Mouse (Mus musculus) limb, embryonic 15.5 days (tissue): Measurements from ENCODE around the gene Sult2b1. TPM values are rescaled to one million over a fixed set of nuclear protein-coding genes. Genes with fewer than 3 reads are reported as not detected.

Source experiments
- ATAC-seq: fragments of 200-750 bp; cut with Nextera tagmentation; 2 replicates; pipeline ENCODE4 v1.8.0; 2017; ENCODE audit warnings: low read depth, moderate TSS enrichment; ENCODE audit not compliant: insufficient number of reproducible peaks, low FRiP score, low TSS enrichment
- H3K27ac ChIP-seq: fragments of 300-500 bp; sonication (generic); 2 replicates; pipeline ENCODE4 v1.5.1; 2015; ENCODE audit warnings: moderate library complexity, mild to moderate bottlenecking, inconsistent platforms
- H3K27me3 ChIP-seq: fragments of 300-500 bp; sonication (generic); 2 replicates; pipeline ENCODE4 v1.6.1; 2015; ENCODE audit warnings: inconsistent platforms
- H3K36me3 ChIP-seq: fragments of 300-500 bp; sonication (generic); 2 replicates; pipeline ENCODE4 v1.6.1; 2015; ENCODE audit warnings: inconsistent platforms
- H3K4me1 ChIP-seq: fragments of 300-500 bp; sonication (generic); 2 replicates; pipeline ENCODE4 v1.6.1; 2015; ENCODE audit warnings: inconsistent platforms
- H3K4me2 ChIP-seq: fragments of 300-500 bp; sonication (generic); 2 replicates; pipeline ENCODE4 v1.6.1; 2015; ENCODE audit warnings: mild to moderate bottlenecking, inconsistent platforms
- H3K4me3 ChIP-seq: fragments of 300-500 bp; sonication (generic); 2 replicates; pipeline ENCODE4 v1.5.1; 2015; ENCODE audit warnings: mild to moderate bottlenecking, inconsistent platforms
- H3K9ac ChIP-seq: fragments of 300-500 bp; sonication (generic); 2 replicates; pipeline ENCODE4 v1.6.1; 2015; ENCODE audit warnings: inconsistent platforms
- H3K9me3 ChIP-seq: fragments of 300-500 bp; sonication (generic); 2 replicates; pipeline ENCODE4 v1.6.1; 2016; ENCODE audit warnings: inconsistent platforms
- WGBS: fragments of 180-500 bp; shearing (Covaris S2); methylation state at CpG from one replicate; pipeline ENCODE4 v1.1.7; 2015; 5-methylcytosine and 5-hydroxymethylcytosine counted together
- polyA plus RNA-seq: library from polyadenylated mRNA; unstranded; fragments of >200 nt; fragmentation: Nextera tagmentation; extraction: Ambion mirVana; gene quantifications from 2 replicates; pipeline ENCODE4 v1.2.1, GENCODE M21; 2015

Gene Sult2b1
- polyA plus RNA-seq, 1 experiment from 2014 or later: 82.1 TPM

- 7% methylated on average over 34 of the region's 34 CpGs for WGBS
- H3K27me3 ChIP-seq: no peaks in the 10 kb centered on the region
- no peaks in the 10 kb centered on the region for H3K9me3 ChIP-seq
- H3K4me3 ChIP-seq: peak within 1 kb of the TSS; percentile 73
- H3K36me3 ChIP-seq: peaks cover 50% of the 10 kb centered on the region
- peak within 1 kb of the TSS; percentile 68 for H3K9ac ChIP-seq
- peak; percentile 90 for ATAC-seq
- peak within 1 kb of the TSS; percentile 77 for H3K27ac ChIP-seq
- H3K4me2 ChIP-seq: peak within 1 kb of the TSS; percentile 90
- H3K4me1 ChIP-seq: peaks cover 59% of the 10 kb centered on the region
These were observed 69.3 kb downstream of the Sult2b1 start, which contains the start of gene Rpl18 for GRCm38 (mm10) chr7:45715090-45715708. Gene Rpl18, plus strand, starts transcription at chr7:45715457.

GRCm38 (mm10) chr7:45714630-45715089 lies 69.8 kb downstream of the Sult2b1 start:
- H3K4me3 ChIP-seq: peak overlapping the region; percentile 73
- H3K9ac ChIP-seq: peak overlapping the region; percentile 68
- H3K4me2 ChIP-seq: peak overlapping the region; percentile 90
- peaks cover 49% of the 10 kb centered on the region for H3K36me3 ChIP-seq
- ATAC-seq: peak; percentile 16; the same call in 1 of the 2 replicates
- no peaks in the 10 kb centered on the region for H3K27me3 ChIP-seq
- H3K9me3 ChIP-seq: no peaks in the 10 kb centered on the region
- WGBS: 7% methylated on average over 14 of the region's 14 CpGs
- peak overlapping the region; percentile 77 for H3K27ac ChIP-seq
- peaks cover 54% of the 10 kb centered on the region for H3K4me1 ChIP-seq

- no peaks in the 10 kb centered on the region for H3K27me3 ChIP-seq
- H3K36me3 ChIP-seq: peaks cover 47% of the 10 kb centered on the region
- H3K4me3 ChIP-seq: peak overlapping the region; percentile 73
- peak overlapping the region; percentile 77; the same call in 1 of the 2 replicates for H3K27ac ChIP-seq
- H3K4me2 ChIP-seq: peak overlapping the region; percentile 90
- H3K4me1 ChIP-seq: peaks cover 48% of the 10 kb centered on the region
- WGBS: 83% methylated on average over 6 of the region's 6 CpGs
- ATAC-seq: no peak
- H3K9ac ChIP-seq: no peak overlapping the region; the same call in 1 of the 2 replicates
- no peaks in the 10 kb centered on the region for H3K9me3 ChIP-seq
These were observed 70.5 kb downstream of the Sult2b1 start for GRCm38 (mm10) chr7:45713881-45714520.

- H3K9ac ChIP-seq: no peak overlapping the region
- H3K27ac ChIP-seq: no peak overlapping the region
- H3K27me3 ChIP-seq: no peaks in the 10 kb centered on the region
- H3K36me3 ChIP-seq: peaks cover 45% of the 10 kb centered on the region
- H3K4me3 ChIP-seq: no peak overlapping the region
- ATAC-seq: no peak
- no peaks in the 10 kb centered on the region for H3K9me3 ChIP-seq
- H3K4me1 ChIP-seq: peaks cover 50% of the 10 kb centered on the region
- H3K4me2 ChIP-seq: no peak overlapping the region
- WGBS: 92% methylated on average over 16 of the region's 16 CpGs
These were observed 71.1 kb downstream of the Sult2b1 start for GRCm38 (mm10) chr7:45713396-45713795.

GRCm38 (mm10) chr7:45712022-45712757 lies 72.3 kb downstream of the Sult2b1 start:
- no peaks in the 10 kb centered on the region for H3K9me3 ChIP-seq
- no peak for ATAC-seq
- peaks cover 62% of the 10 kb centered on the region for H3K4me1 ChIP-seq
- H3K4me2 ChIP-seq: no peak overlapping the region
- 81% methylated on average over 21 of the region's 21 CpGs for WGBS
- no peak overlapping the region for H3K9ac ChIP-seq
- peaks cover 45% of the 10 kb centered on the region for H3K36me3 ChIP-seq
- 0 out of 2 replicates have a peak overlapping the region, but pooled peaks have one; percentile 7 for H3K4me3 ChIP-seq
- H3K27me3 ChIP-seq: no peaks in the 10 kb centered on the region
- no peak overlapping the region for H3K27ac ChIP-seq

GRCm38 (mm10) chr7:45711316-45712021 lies 73.0 kb downstream of the Sult2b1 start:
- WGBS: 88% methylated on average over 24 of the region's 24 CpGs
- H3K27ac ChIP-seq: no peak overlapping the region

GRCm38 (mm10) chr7:45710477-45711191 lies 73.8 kb downstream of the Sult2b1 start:
- H3K4me1 ChIP-seq: peaks cover 62% of the 10 kb centered on the region
- no peak overlapping the region for H3K4me3 ChIP-seq
- no peak overlapping the region for H3K4me2 ChIP-seq
- H3K27ac ChIP-seq: no peak overlapping the region
- H3K27me3 ChIP-seq: no peaks in the 10 kb centered on the region
- H3K9me3 ChIP-seq: no peaks in the 10 kb centered on the region
- ATAC-seq: no peak
- H3K36me3 ChIP-seq: peaks cover 45% of the 10 kb centered on the region
- 91% methylated on average over 20 of the region's 20 CpGs for WGBS
- H3K9ac ChIP-seq: no peak overlapping the region

More at GRCm38 (mm10) chr7:45711316-45712021, 73.0 kb downstream of the Sult2b1 start:
- ATAC-seq: no peak
- no peaks in the 10 kb centered on the region for H3K9me3 ChIP-seq
- no peak overlapping the region for H3K4me3 ChIP-seq
- peaks cover 45% of the 10 kb centered on the region for H3K36me3 ChIP-seq
- no peaks in the 10 kb centered on the region for H3K27me3 ChIP-seq
- H3K4me2 ChIP-seq: no peak overlapping the region
- peaks cover 62% of the 10 kb centered on the region for H3K4me1 ChIP-seq
- no peak overlapping the region for H3K9ac ChIP-seq

- Histone ChIP-seq H3K4me2 (no peak overlapping the region), H3K27me3 (no peaks in the 10 kb centered on the region), H3K9ac (no peak overlapping the region), H3K27ac (no peak overlapping the region), H3K9me3 (no peaks in the 10 kb centered on the region), H3K4me3 (no peak overlapping the region), H3K36me3 (peaks cover 45% of the 10 kb centered on the region), H3K4me1 (peaks cover 61% of the 10 kb centered on the region)
- 81% methylated on average over 14 of the region's 14 CpGs for WGBS
- no peak for ATAC-seq
These were observed 74.7 kb downstream of the Sult2b1 start for GRCm38 (mm10) chr7:45709677-45710355.

GRCm38 (mm10) chr7:45709036-45709435 lies 75.4 kb downstream of the Sult2b1 start:
- H3K4me3 ChIP-seq: no peak overlapping the region
- H3K27me3 ChIP-seq: no peaks in the 10 kb centered on the region
- H3K9ac ChIP-seq: no peak overlapping the region
- H3K36me3 ChIP-seq: peaks cover 45% of the 10 kb centered on the region
- no peak for ATAC-seq
- WGBS: 54% methylated on average over 6 of the region's 6 CpGs
- H3K9me3 ChIP-seq: no peaks in the 10 kb centered on the region
- H3K27ac ChIP-seq: no peak overlapping the region
- no peak overlapping the region for H3K4me2 ChIP-seq
- H3K4me1 ChIP-seq: peaks cover 55% of the 10 kb centered on the region

GRCm38 (mm10) chr7:45708221-45708761 lies 76.2 kb downstream of the Sult2b1 start:
- no peaks in the 10 kb centered on the region for H3K27me3 ChIP-seq
- H3K9ac ChIP-seq: no peak overlapping the region
- H3K4me1 ChIP-seq: peaks cover 56% of the 10 kb centered on the region
- H3K27ac ChIP-seq: peak overlapping the region; percentile 91; the same call in 1 of the 2 replicates
- peaks cover 40% of the 10 kb centered on the region for H3K36me3 ChIP-seq
- H3K4me2 ChIP-seq: peak overlapping the region; percentile 98
- no peak for ATAC-seq
- H3K9me3 ChIP-seq: no peaks in the 10 kb centered on the region
- WGBS: 24% methylated on average over 13 of the region's 13 CpGs
- peak overlapping the region; percentile 63; the same call in 1 of the 2 replicates for H3K4me3 ChIP-seq
